Mouse (Mus musculus) forebrain, postnatal 0 days (tissue): ENCODE results near the gene Esrrg. TPM values are rescaled to one million over a fixed set of nuclear protein-coding genes. Genes with fewer than 3 reads are reported as not detected.

Source experiments
- ATAC-seq: fragments of 200-750 bp; cut with Nextera tagmentation; 2 replicates; pipeline ENCODE4 v1.8.0; 2017; ENCODE audit warnings: mild to moderate bottlenecking, moderate library complexity
- DNase-seq: peaks from one replicate; pipeline ENCODE4 v3.0.0-alpha.2; 2015
- H3K27ac ChIP-seq: fragments of 300-500 bp; sonication (generic); 2 replicates; pipeline ENCODE4 v1.5.1; 2014; ENCODE audit warnings: low read depth, mild to moderate bottlenecking, antibody characterized with exemption, low read length, moderate library complexity, mixed read lengths
- H3K27me3 ChIP-seq: fragments of 300-500 bp; sonication (generic); 2 replicates; pipeline ENCODE4 v1.6.1; 2014; ENCODE audit warnings: mild to moderate bottlenecking, low read length, mixed read lengths; ENCODE audit not compliant: insufficient read depth
- H3K36me3 ChIP-seq: fragments of 300-500 bp; sonication (generic); 2 replicates; pipeline ENCODE4 v1.6.1; 2014; ENCODE audit warnings: mild to moderate bottlenecking, moderate library complexity; ENCODE audit not compliant: insufficient read depth
- H3K4me1 ChIP-seq: fragments of 300-500 bp; sonication (generic); 2 replicates; pipeline ENCODE4 v1.6.1; 2014; ENCODE audit warnings: antibody characterized with exemption; ENCODE audit not compliant: insufficient read depth
- H3K4me2 ChIP-seq: fragments of 300-500 bp; sonication (generic); 2 replicates; pipeline ENCODE4 v1.6.1; 2014; ENCODE audit warnings: low read depth, mild to moderate bottlenecking, moderate library complexity
- H3K4me3 ChIP-seq: fragments of 300-500 bp; sonication (generic); 2 replicates; pipeline ENCODE4 v1.5.1; 2014; ENCODE audit warnings: low read depth, low read length, mixed read lengths
- H3K9ac ChIP-seq: fragments of 300-500 bp; sonication (generic); 2 replicates; pipeline ENCODE4 v1.6.1; 2014; ENCODE audit warnings: mild to moderate bottlenecking
- H3K9me3 ChIP-seq: fragments of 300-500 bp; sonication (generic); 2 replicates; pipeline ENCODE4 v1.6.1; 2016; ENCODE audit warnings: low read length
- CTCF ChIP-seq: sonication (generic); IDR thresholded peaks from 2 replicates; pipeline ENCODE4 v1.5.1; 2016; ENCODE audit warnings: antibody characterized with exemption, control low read depth, low read depth
- WGBS: fragments of 180-500 bp; shearing (Covaris S2); extraction: QIAGEN DNeasy Blood & Tissue Kit; methylation state at CpG from one replicate; pipeline ENCODE4 v1.1.7; 2014; 5-methylcytosine and 5-hydroxymethylcytosine counted together
- polyA plus RNA-seq: library from polyadenylated mRNA; unstranded; fragments of >200 nt; fragmentation: Nextera tagmentation; extraction: Ambion mirVana; gene quantifications from 2 replicates; pipeline ENCODE4 v1.2.1, GENCODE M21; 2015
- total RNA-seq: library from RNA; depleted of rRNA; stranded (reverse); fragments of >200 nt; gene quantifications from 2 replicates; pipeline ENCODE4 v1.2.3, GENCODE M21; 2014

Gene Esrrg
- total and polyA plus RNA-seq, 2 experiments from 2014 or later = 9.2 to 11.9 TPM

DNA sequence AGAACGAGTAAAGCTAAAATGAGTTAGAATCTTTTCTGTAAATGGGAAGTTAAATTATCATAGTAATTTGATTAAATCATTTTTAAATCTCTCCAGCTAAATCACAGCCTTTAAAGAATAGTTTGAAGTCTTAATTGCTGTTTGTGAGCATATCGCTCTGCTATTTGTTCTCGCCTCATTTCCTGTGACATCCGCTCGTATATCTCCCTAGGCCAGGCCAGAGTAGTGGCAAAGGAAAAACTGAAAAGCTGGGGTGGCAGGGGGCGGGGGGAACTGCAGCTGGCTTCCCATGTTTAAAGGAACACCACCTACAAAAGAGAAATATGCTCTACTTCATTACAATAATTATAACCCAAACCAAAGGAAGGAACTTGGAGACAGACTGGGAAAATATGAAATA, 598.8 kb downstream of the Esrrg start:
- H3K4me2 ChIP-seq = no peak overlapping the region
- no peak overlapping the region for H3K27ac ChIP-seq
- no peaks in the 10 kb centered on the region for H3K36me3 ChIP-seq
- no peaks in the 10 kb centered on the region for H3K9me3 ChIP-seq
- H3K27me3 ChIP-seq = no peaks in the 10 kb centered on the region
- H3K4me1 ChIP-seq = no peaks in the 10 kb centered on the region
- DNase-seq = peak; percentile 13
- H3K4me3 ChIP-seq = no peak overlapping the region
- H3K9ac ChIP-seq = no peak overlapping the region
- WGBS = 47% methylated on average over 6 of the region's 6 CpGs
- no peak for TF ChIP-seq CTCF
- peak; percentile 70; the same call in 1 of the 2 replicates for ATAC-seq

DNA sequence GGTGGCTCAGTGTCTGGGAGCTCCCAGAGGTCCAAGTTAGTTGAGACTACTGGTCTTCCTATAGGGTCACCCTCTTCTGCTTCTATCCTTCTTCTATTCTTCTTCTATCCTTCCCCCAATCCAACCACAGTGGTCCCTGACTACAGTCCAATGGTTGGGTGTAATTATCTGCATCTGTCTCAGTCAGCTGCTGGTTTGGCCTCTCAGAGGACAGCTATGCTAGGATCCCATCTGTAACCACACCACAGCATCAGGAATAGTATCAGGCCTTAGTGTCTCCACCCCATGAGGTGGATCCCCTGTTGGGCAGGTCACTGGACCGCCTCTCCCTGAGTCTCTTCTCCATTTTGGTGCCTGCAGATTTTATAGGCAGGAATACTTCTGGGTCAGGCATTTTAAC, 600.4 kb downstream of the Esrrg start:
- WGBS = 87% methylated on average over 1 of the region's 1 CpGs
- no peaks in the 10 kb centered on the region for H3K36me3 ChIP-seq
- DNase-seq (no peak), ATAC-seq (no peak)
- no peaks in the 10 kb centered on the region for H3K27me3 ChIP-seq
- no peaks in the 10 kb centered on the region for H3K4me1 ChIP-seq
- no peaks in the 10 kb centered on the region for H3K9me3 ChIP-seq
- no peak overlapping the region for H3K4me2 ChIP-seq
- H3K4me3 ChIP-seq = no peak overlapping the region
- no peak for TF ChIP-seq CTCF
- no peak overlapping the region for H3K27ac ChIP-seq
- H3K9ac ChIP-seq = no peak overlapping the region

DNA sequence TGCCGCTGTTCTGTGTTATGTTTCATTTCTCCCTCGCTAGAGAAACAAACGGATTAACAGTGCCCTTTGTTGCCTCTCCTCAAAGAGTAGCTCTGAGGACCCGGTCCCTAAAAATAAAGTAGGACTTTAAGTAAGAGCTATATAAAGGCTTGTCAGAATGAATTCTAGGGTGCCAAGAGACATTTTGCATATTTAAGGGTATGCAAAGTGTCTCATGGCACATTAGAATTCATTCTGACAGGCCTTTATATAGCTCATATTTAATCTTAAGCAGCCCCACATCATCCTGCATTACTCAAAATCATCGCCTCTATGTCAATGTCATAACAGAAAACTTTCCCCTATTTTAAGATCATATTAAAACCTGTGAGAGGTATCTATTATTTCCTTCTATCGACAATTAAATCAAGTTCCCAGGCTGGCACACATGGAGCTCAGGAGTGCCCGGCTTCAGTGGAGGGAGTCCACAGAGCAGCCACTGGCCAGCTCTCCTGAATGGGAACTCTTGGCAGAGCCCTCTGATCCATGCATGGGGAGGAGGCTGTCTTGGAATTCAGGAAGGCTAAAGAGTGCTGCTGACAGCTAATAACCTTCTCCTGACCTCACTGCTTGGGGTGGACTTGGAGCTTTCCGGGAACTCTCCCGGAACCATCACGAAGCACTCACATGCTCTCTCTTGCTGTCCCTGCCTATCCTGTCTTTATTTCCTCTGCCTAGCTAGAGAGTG, 606.5 kb downstream of the Esrrg start:
- no peak overlapping the region for H3K9ac ChIP-seq
- DNase-seq (peak; percentile 6), ATAC-seq (peak; percentile 51)
- WGBS = 34% methylated on average over 10 of the region's 10 CpGs
- no peak overlapping the region for H3K27ac ChIP-seq
- H3K4me1 ChIP-seq = 0 out of 2 replicates have a peak, but pooled peaks cover 4% of the 10 kb centered on the region
- no peak for TF ChIP-seq CTCF
- no peaks in the 10 kb centered on the region for H3K27me3 ChIP-seq
- H3K36me3 ChIP-seq = no peaks in the 10 kb centered on the region
- H3K4me2 ChIP-seq = no peak overlapping the region; the same call in 1 of the 2 replicates
- no peak overlapping the region for H3K4me3 ChIP-seq
- no peaks in the 10 kb centered on the region for H3K9me3 ChIP-seq

- H3K4me3 ChIP-seq = no peak overlapping the region
These were observed 612.7 kb downstream of the Esrrg start for GRCm38 (mm10) chr1:188221226-188221792.

DNA sequence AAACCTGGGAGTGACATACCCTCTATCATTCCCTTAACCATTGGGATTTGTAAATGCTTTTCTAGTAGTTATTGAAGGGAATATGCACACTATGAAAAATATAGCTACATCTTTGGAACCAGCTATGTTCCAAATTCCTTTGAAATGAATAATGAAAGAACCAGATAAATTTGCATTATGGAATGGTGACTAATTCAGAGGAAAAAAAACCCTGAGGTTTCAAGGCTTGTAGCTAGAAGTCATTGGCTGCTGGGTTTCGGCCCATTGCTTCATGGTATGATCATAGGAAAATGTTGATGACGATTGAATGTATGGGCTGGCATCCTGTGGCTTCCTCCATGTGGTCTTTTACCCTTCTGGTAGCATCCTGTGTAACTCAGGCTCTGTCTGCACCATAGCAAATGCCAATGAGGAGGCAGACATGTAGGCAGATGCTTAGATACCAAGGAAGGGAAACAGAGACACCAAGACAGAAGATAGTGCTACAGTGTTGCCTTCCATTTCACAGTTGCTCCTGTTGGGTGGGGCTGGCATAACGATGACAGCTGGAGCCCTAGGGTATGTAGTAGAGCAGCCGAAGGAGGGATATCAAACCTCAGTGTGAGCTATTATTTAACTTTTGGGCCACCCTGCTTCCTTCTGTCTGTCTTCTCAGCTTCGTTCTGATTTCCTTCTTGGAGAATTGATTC, 624.6 kb downstream of the Esrrg start:
- H3K36me3 ChIP-seq = no peaks in the 10 kb centered on the region
- ATAC-seq = no peak
- no peak overlapping the region for H3K4me3 ChIP-seq
- H3K27me3 ChIP-seq = no peaks in the 10 kb centered on the region
- no peak overlapping the region for H3K4me2 ChIP-seq
- no peaks in the 10 kb centered on the region for H3K9me3 ChIP-seq
- TF ChIP-seq CTCF = no peak
- no peak overlapping the region for H3K9ac ChIP-seq
- 86% methylated on average over 5 of the region's 5 CpGs for WGBS
- no peak for DNase-seq
- no peaks in the 10 kb centered on the region for H3K4me1 ChIP-seq
- H3K27ac ChIP-seq = no peak overlapping the region

More at GRCm38 (mm10) chr1:188221226-188221792, 612.7 kb downstream of the Esrrg start:
- ATAC-seq = no peak
- Histone ChIP-seq H3K27ac (no peak overlapping the region), H3K36me3 (no peaks in the 10 kb centered on the region), H3K27me3 (no peaks in the 10 kb centered on the region), H3K9ac (no peak overlapping the region), H3K4me1 (no peaks in the 10 kb centered on the region), H3K9me3 (no peaks in the 10 kb centered on the region), H3K4me2 (no peak overlapping the region)
- TF ChIP-seq CTCF = no peak
- WGBS = 71% methylated on average over 4 of the region's 4 CpGs
- DNase-seq = no peak

- Histone ChIP-seq H3K36me3 (no peaks in the 10 kb centered on the region), H3K9me3 (no peaks in the 10 kb centered on the region), H3K9ac (no peak overlapping the region), H3K27me3 (no peaks in the 10 kb centered on the region), H3K4me1 (no peaks in the 10 kb centered on the region), H3K4me3 (no peak overlapping the region), H3K4me2 (no peak overlapping the region), H3K27ac (no peak overlapping the region)
- DNase-seq (no peak), ATAC-seq (no peak)
- no peak for TF ChIP-seq CTCF
These were observed 630.0 kb downstream of the Esrrg start for GRCm38 (mm10) chr1:188238636-188239035.

DNA sequence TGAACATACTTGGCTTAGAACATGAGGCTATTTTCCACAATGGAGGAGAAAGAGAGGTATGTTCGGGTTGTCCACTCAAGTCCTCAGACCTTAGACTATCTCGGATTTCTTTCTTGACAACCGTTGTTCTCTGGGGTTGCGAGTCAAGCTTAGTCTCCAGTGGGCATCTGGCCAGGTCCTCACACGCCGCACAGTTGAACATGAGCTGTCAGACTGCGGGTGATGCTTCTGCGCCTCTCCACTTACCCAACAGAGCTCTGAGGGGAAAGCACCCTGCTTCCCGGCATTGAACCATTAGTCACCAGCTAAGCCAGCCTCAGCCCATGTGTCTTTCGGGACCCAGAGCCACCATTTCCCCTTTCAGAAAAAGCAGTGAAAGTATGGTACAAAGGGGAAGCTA, 633.2 kb downstream of the Esrrg start:
- Histone ChIP-seq H3K9ac (no peak overlapping the region), H3K9me3 (no peaks in the 10 kb centered on the region), H3K27ac (no peak overlapping the region), H3K36me3 (no peaks in the 10 kb centered on the region), H3K27me3 (no peaks in the 10 kb centered on the region), H3K4me1 (no peaks in the 10 kb centered on the region), H3K4me2 (no peak overlapping the region), H3K4me3 (no peak overlapping the region)
- DNase-seq = no peak
- WGBS = 80% methylated on average over 10 of the region's 10 CpGs
- no peak for ATAC-seq
- no peak for TF ChIP-seq CTCF
